Mouse (Mus musculus) limb, embryonic 15.5 days (tissue): Measurements from ENCODE around the gene Mllt3. TPM values are rescaled to one million over a fixed set of nuclear protein-coding genes. Genes with fewer than 3 reads are reported as not detected.

Experiments used
- ATAC-seq: fragments of 200-750 bp; cut with Nextera tagmentation; 2 replicates; pipeline ENCODE4 v1.8.0; 2017; ENCODE audit warnings: low read depth, moderate TSS enrichment; ENCODE audit not compliant: insufficient number of reproducible peaks, low FRiP score, low TSS enrichment
- H3K27ac ChIP-seq: fragments of 300-500 bp; sonication (generic); 2 replicates; pipeline ENCODE4 v1.5.1; 2015; ENCODE audit warnings: moderate library complexity, mild to moderate bottlenecking, inconsistent platforms
- H3K27me3 ChIP-seq: fragments of 300-500 bp; sonication (generic); 2 replicates; pipeline ENCODE4 v1.6.1; 2015; ENCODE audit warnings: inconsistent platforms
- H3K36me3 ChIP-seq: fragments of 300-500 bp; sonication (generic); 2 replicates; pipeline ENCODE4 v1.6.1; 2015; ENCODE audit warnings: inconsistent platforms
- H3K4me1 ChIP-seq: fragments of 300-500 bp; sonication (generic); 2 replicates; pipeline ENCODE4 v1.6.1; 2015; ENCODE audit warnings: inconsistent platforms
- H3K4me2 ChIP-seq: fragments of 300-500 bp; sonication (generic); 2 replicates; pipeline ENCODE4 v1.6.1; 2015; ENCODE audit warnings: mild to moderate bottlenecking, inconsistent platforms
- H3K4me3 ChIP-seq: fragments of 300-500 bp; sonication (generic); 2 replicates; pipeline ENCODE4 v1.5.1; 2015; ENCODE audit warnings: mild to moderate bottlenecking, inconsistent platforms
- H3K9ac ChIP-seq: fragments of 300-500 bp; sonication (generic); 2 replicates; pipeline ENCODE4 v1.6.1; 2015; ENCODE audit warnings: inconsistent platforms
- H3K9me3 ChIP-seq: fragments of 300-500 bp; sonication (generic); 2 replicates; pipeline ENCODE4 v1.6.1; 2016; ENCODE audit warnings: inconsistent platforms
- WGBS: fragments of 180-500 bp; shearing (Covaris S2); methylation state at CpG from one replicate; pipeline ENCODE4 v1.1.7; 2015; 5-methylcytosine and 5-hydroxymethylcytosine counted together
- polyA plus RNA-seq: library from polyadenylated mRNA; unstranded; fragments of >200 nt; fragmentation: Nextera tagmentation; extraction: Ambion mirVana; gene quantifications from 2 replicates; pipeline ENCODE4 v1.2.1, GENCODE M21; 2015

The Mllt3 gene
- polyA plus RNA-seq, 1 experiment from 2014 or later = 42.0 TPM

- H3K9ac ChIP-seq = no peak overlapping the region
- H3K4me3 ChIP-seq = no peak overlapping the region
- H3K4me1 ChIP-seq = no peaks in the 10 kb centered on the region
- WGBS = 74% methylated on average over 6 of the region's 6 CpGs
- H3K4me2 ChIP-seq = no peak overlapping the region
- no peaks in the 10 kb centered on the region; the same call in 1 of the 2 replicates for H3K27me3 ChIP-seq
- H3K27ac ChIP-seq = no peak overlapping the region
- no peak for ATAC-seq
- no peaks in the 10 kb centered on the region for H3K9me3 ChIP-seq
- H3K36me3 ChIP-seq = no peaks in the 10 kb centered on the region
These were observed 309.7 kb downstream of the Mllt3 start for GRCm38 (mm10) chr4:87723448-87723847.

Other genes with a start within 250 kb of the Mllt3 start
- gene Focad, start 61.3 kb upstream of the Mllt3 start, polyA plus RNA-seq = 15.4 and 16.7 TPM in 2 replicates